Mouse (Mus musculus) stomach, postnatal 0 days (tissue): ENCODE data around the gene Csnk2a2.

Experiments
- CTCF ChIP-seq: IDR thresholded peaks from 2 replicates; pipeline ENCODE4 v1.5.1; 2016; ENCODE audit warnings: antibody characterized with exemption, low read depth, mild to moderate bottlenecking, moderate library complexity
- EP300 ChIP-seq: optimal IDR thresholded peaks from 2 replicates; pipeline ENCODE3; 2016; ENCODE audit warnings: antibody characterized with exemption

GRCm38 (mm10) chr8:95401091-95401490, 88.7 kb downstream of the Csnk2a2 start:
- TF ChIP-seq CTCF = no peak
- no peak for TF ChIP-seq EP300
